Mouse (Mus musculus) cerebellum, adult 2 months (tissue): Measurements from ENCODE around the gene Phf21a. TPM values are rescaled to one million over a fixed set of nuclear protein-coding genes. Genes with fewer than 3 reads are reported as not detected.

ENCODE experiments used
- DNase-seq, 2 experiments: peaks; one replicate each; pipeline ENCODE4 v3.0.0; 2021
- H3K27ac ChIP-seq: fragments of 200-500 bp; 2 replicates; pipeline ENCODE4 v1.5.1; 2012; ENCODE audit warnings: low read length, control low read depth, inconsistent platforms; ENCODE audit not compliant: insufficient read depth
- H3K27me3 ChIP-seq: fragments of 200-500 bp; 2 replicates; pipeline ENCODE4 v1.6.1; 2012; ENCODE audit warnings: inconsistent platforms, mild to moderate bottlenecking, low read length, moderate library complexity; ENCODE audit not compliant: control insufficient read depth, insufficient read depth
- H3K4me1 ChIP-seq: fragments of 200-500 bp; 2 replicates; pipeline ENCODE4 v1.6.1; 2011; ENCODE audit warnings: low read length; ENCODE audit not compliant: control insufficient read depth, insufficient read depth
- H3K4me3 ChIP-seq: fragments of 200-500 bp; replicated peaks from 2 replicates; pipeline ENCODE3; 2011; ENCODE audit warnings: mild to moderate bottlenecking, low read depth, low read length, control low read depth; ENCODE audit not compliant: insufficient read depth
- CTCF ChIP-seq: fragments of 200-500 bp; IDR thresholded peaks from 2 replicates; pipeline ENCODE4 v1.5.1; 2011; ENCODE audit warnings: low read depth, mild to moderate bottlenecking, control low read depth, low read length, moderate library complexity, borderline replicate concordance; ENCODE audit not compliant: insufficient read depth
- POLR2A ChIP-seq: fragments of 200-500 bp; IDR thresholded peaks from 2 replicates; pipeline ENCODE4 v1.6.1; 2011; ENCODE audit warnings: low read length, control low read depth, borderline replicate concordance; ENCODE audit not compliant: insufficient read depth
- WGBS: fragments of 180-500 bp; shearing (Covaris S2); methylation state at CpG from one replicate; pipeline ENCODE4 v1.1.7; 2018; 5-methylcytosine and 5-hydroxymethylcytosine counted together
- polyA plus RNA-seq: library from polyadenylated mRNA; depleted of rRNA; stranded (reverse); fragments of >200 nt; gene quantifications from 2 replicates; pipeline ENCODE4 v1.2.3, GENCODE M21; 2012

Phf21a gene
- polyA plus RNA-seq, 1 experiment, result 60.4 TPM

DNA sequence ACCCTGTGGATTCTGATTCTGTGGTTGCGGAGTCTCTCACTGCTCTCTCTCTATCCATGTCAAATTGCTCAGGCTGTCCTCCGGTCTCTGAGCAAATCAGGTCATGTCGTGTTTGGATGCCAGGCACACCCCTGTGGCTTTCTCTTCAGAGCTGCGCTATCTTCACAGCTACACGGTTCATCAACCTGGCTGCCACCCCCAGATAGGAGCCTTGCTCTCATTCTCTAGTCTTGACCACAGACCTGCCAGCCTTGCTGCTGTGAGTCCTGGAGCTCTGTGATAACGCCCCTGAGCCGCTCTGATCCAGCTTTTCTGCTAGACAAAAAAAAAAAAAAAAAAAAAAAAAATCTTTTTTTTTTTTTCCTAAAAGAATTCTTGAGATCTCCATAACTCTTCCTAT is 81.3 kb downstream of the Phf21a start:
- TF ChIP-seq POLR2A, result no peak
- TF ChIP-seq CTCF, result no peak
- Histone ChIP-seq H3K4me3 (no peak overlapping the region), H3K4me1 (peaks cover 4% of the 10 kb centered on the region), H3K27ac (no peak overlapping the region), H3K27me3 (no peaks in the 10 kb centered on the region)
- WGBS, result 13% methylated on average over 7 of the region's 7 CpGs
- peak; percentile 46 to 67 for DNase-seq

DNA sequence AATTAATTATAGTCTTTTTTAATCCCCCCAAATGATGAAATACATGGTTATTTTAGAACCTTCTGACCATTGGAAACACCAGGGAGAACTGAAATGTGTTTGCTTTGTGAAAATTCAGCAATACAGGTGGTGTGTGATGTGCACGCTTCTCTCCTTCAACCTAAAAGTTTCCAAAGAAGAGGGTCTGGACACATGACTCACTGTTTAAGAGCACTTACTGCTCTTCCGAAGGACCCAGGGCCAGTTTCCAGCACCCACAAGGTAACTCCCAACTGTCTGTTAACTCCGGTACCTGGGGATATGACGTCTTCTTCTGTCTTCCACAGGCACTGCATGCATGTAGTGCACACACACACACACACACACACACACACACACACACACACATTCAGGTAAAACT is 82.1 kb downstream of the Phf21a start:
- Histone ChIP-seq H3K4me3 (no peak overlapping the region), H3K27me3 (no peaks in the 10 kb centered on the region), H3K4me1 (peaks cover 4% of the 10 kb centered on the region), H3K27ac (no peak overlapping the region)
- DNase-seq, result no peak
- WGBS, result 96% methylated on average over 4 of the region's 4 CpGs
- TF ChIP-seq CTCF, result no peak
- TF ChIP-seq POLR2A, result no peak

DNA sequence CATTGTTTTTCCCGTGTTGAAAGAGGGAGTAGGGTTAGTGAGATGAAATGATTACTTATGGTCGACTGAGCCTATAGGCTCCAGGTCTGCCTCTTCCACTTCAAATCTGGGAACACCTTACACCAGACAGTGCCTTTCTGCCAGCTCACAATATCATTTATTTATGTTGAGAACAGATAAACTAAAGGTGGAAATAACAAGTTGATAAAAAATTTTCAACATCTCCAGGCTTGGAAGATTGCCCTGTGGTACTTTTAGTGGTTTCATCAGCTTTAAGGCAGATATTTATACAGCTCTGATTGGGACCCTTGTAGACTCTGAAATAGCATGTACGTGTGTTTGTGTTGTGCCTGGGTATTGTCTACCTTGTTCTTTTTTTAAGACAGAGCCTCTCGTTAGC is 83.4 kb downstream of the Phf21a start:
- Histone ChIP-seq H3K27me3 (no peaks in the 10 kb centered on the region), H3K27ac (no peak overlapping the region), H3K4me1 (peaks cover 4% of the 10 kb centered on the region), H3K4me3 (no peak overlapping the region)
- no peak for DNase-seq
- no peak for TF ChIP-seq CTCF
- TF ChIP-seq POLR2A, result no peak
- 63% methylated on average over 4 of the region's 4 CpGs for WGBS

DNA sequence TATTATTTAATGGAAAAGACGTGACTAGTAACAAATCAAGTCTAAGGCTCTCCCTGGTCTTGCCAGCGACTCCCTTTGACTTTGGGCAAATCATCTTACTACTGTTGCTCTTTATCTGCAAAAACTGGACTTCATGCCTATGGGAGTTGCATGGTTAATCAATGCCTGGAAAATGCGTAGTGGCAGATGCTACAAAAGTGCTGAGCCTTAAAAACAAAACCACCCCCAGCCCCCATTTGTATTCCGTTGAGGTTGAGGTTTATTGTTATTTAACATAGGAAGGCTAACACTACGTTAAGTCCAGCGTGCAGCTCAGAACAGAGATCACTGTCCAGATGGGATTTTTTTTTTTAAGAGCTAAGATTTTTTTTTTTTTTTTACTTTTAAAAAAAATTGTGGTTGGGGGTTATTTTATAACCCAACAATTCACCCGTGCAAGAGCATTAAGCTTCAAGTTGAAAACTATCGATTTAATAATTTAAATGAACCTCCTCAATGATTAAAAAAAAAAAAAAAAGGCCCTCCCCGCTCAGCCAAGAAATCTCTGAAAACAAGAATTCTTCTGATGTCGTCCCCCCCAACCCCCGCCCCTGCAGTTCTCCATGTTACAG is 89.3 kb downstream of the Phf21a start:
- H3K4me1 ChIP-seq, result no peaks in the 10 kb centered on the region; the same call in 1 of the 2 replicates
- WGBS, result 8% methylated on average over 11 of the region's 11 CpGs
- H3K27ac ChIP-seq, result peak overlapping the region; percentile 76; the same call in 1 of the 2 replicates
- DNase-seq, result no peak
- peak overlapping the region; percentile 96 for H3K4me3 ChIP-seq
- no peaks in the 10 kb centered on the region for H3K27me3 ChIP-seq
- no peak for TF ChIP-seq CTCF
- no peak for TF ChIP-seq POLR2A

DNA sequence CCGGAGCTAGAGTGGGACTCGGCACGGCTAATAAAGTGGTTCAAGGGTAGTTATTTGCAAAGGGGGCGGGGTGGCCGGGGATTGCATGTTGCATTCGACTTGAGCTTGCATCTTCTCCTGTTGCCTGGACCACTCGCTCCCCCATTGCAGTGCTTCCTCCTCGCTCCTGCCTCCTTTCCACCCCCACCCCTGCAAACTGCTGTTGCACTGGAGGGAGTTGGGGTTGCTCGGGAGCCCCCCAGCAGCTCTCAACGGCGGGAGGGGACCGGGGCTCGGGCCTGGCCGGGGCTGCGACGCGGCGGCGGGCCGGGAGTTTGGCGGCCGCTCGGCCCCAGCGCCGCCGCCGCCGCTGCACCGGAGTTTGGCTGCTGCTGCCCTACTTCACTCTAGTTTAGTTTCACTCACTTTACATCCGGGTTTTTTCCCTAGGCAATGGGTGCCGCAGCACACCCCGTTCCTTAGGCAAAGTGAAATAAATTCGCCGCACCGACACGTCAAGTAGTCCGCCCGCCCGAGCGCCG is 90.1 kb downstream of the Phf21a start:
- Histone ChIP-seq H3K4me1 (no peaks in the 10 kb centered on the region; the same call in 1 of the 2 replicates), H3K4me3 (peak overlapping the region; percentile 96), H3K27me3 (no peaks in the 10 kb centered on the region), H3K27ac (peak overlapping the region; percentile 76)
- TF ChIP-seq POLR2A (peak; percentile 38; the same call in 1 of the 2 replicates), CTCF (no peak)
- WGBS, result under 1% methylated on average over 41 of the region's 41 CpGs
- DNase-seq, result peak; percentile 85

DNA sequence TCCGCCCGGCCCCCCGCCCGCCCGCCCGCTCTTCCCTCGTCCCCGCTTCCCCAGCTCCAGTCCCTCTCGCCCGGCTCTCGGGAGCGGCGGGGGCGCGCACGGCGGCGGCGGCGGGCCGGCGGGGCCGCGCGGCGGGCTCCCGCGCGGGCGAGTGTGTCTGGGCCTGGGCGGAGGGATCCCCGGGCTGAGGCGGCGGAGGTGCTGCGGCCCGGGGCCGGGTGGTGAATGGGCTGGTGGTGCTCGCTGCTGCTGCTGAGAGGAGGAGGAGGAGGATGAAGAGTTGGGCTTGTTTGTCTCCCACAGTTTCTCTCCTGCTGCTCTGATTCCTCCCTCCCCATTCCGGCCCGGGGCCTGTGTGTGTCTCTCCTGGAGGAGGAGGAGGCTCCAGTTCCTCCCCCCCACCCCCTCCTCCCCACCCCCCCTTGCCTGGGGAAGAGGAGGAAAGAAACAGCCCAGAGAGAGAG is 90.7 kb downstream of the Phf21a start:
- H3K4me3 ChIP-seq, result peak overlapping the region; percentile 98
- H3K27ac ChIP-seq, result peak overlapping the region; percentile 93
- H3K27me3 ChIP-seq, result no peaks in the 10 kb centered on the region
- no peak for TF ChIP-seq CTCF
- peak; percentile 88 for TF ChIP-seq POLR2A
- WGBS, result under 1% methylated on average over 39 of the region's 40 CpGs
- DNase-seq, result peak; percentile 94 to 96
- no peaks in the 10 kb centered on the region; the same call in 1 of the 2 replicates for H3K4me1 ChIP-seq

DNA sequence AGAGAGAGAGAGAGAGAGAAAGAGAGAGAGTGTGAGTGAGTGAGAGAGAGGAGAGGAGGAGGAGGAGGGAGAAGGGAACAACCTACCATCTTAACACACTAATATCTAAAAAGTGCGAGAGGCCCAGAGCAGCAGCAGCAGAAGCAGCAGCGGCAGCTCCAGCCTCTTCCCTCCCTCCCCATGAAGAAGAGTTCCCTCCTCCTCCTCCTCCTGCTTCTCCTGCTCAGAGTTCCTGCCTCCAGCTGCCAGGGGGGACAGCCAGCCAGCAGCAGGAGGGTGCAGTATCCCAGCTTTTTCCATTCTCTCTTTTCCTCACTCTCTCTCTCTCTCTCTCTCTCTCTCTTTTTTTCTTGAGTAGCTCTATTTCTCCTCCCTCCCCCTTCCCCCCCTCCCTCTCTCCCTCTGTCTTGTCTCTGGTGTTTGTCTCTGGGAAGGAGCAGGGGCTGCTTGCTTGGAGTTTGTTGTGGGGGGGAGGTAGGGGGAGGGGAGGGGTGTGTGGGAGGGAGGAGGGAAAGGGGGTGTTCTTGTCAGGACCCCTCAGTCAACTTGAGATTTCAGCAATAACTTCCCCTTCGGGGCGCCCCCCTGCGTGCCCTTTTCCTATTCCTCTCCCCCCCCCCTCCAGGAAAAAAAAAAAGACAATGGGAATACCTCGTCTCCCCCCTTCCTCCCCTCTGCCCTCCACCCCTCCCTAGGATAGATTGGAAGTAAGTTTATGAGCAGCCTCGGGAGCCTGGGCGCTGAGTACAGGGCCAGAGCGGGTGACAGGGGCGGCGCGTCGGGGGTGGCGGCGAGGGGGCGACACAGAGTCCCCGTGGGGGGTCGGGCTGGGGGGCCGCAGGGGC is 91.4 kb downstream of the Phf21a start:
- Histone ChIP-seq H3K27ac (peak overlapping the region; percentile 93), H3K4me1 (no peaks in the 10 kb centered on the region; the same call in 1 of the 2 replicates), H3K27me3 (no peaks in the 10 kb centered on the region), H3K4me3 (peak overlapping the region; percentile 98)
- TF ChIP-seq POLR2A, result no peak
- TF ChIP-seq CTCF, result no peak
- WGBS, result 1% methylated on average over 18 of the region's 19 CpGs
- peak; percentile 74 to 77 for DNase-seq
